Mouse (Mus musculus) lung, postnatal 0 days (tissue): ENCODE results near the gene Cyb5r1. TPM values are rescaled to one million over a fixed set of nuclear protein-coding genes. Genes with fewer than 3 reads are reported as not detected.
A peak's percentile ranks its signal among the peaks of the same experiment; 100 is the strongest.

ENCODE experiments used
- ATAC-seq: fragments of 200-750 bp; cut with Nextera tagmentation; 2 replicates; pipeline ENCODE4 v1.8.0; 2017; ENCODE audit warnings: moderate library complexity
- DNase-seq: peaks from one replicate; pipeline ENCODE4 v3.0.0-alpha.2; 2016; ENCODE audit warnings: low spot score
- H3K27ac ChIP-seq: fragments of 300-500 bp; sonication (generic); 2 replicates; pipeline ENCODE4 v1.5.1; 2014; ENCODE audit warnings: antibody characterized with exemption, mild to moderate bottlenecking, low read length, mixed read lengths
- H3K27me3 ChIP-seq: fragments of 300-500 bp; sonication (generic); replicated peaks from 2 replicates; pipeline ENCODE4 v1.6.1; 2014; ENCODE audit warnings: low read length, mixed read lengths; ENCODE audit not compliant: insufficient read depth
- H3K36me3 ChIP-seq: fragments of 300-500 bp; sonication (generic); 2 replicates; pipeline ENCODE4 v1.6.1; 2014; ENCODE audit warnings: low read length, mixed read lengths; ENCODE audit not compliant: insufficient read depth
- H3K4me1 ChIP-seq: fragments of 300-500 bp; sonication (generic); 2 replicates; pipeline ENCODE4 v1.6.1; 2014; ENCODE audit warnings: antibody characterized with exemption, low read depth, low read length, mixed read lengths; ENCODE audit not compliant: insufficient read depth
- H3K4me2 ChIP-seq: fragments of 300-500 bp; sonication (generic); replicated peaks from 2 replicates; pipeline ENCODE4 v1.6.1; 2014; ENCODE audit warnings: low read depth, mild to moderate bottlenecking, low read length, moderate library complexity, mixed read lengths
- H3K4me3 ChIP-seq: fragments of 300-500 bp; sonication (generic); 2 replicates; pipeline ENCODE4 v1.5.1; 2014; ENCODE audit warnings: low read depth, low read length
- H3K9ac ChIP-seq: fragments of 300-500 bp; sonication (generic); replicated peaks from 2 replicates; pipeline ENCODE4 v1.6.1; 2014; ENCODE audit warnings: low read depth, mild to moderate bottlenecking
- H3K9me3 ChIP-seq: fragments of 300-500 bp; sonication (generic); 2 replicates; pipeline ENCODE4 v1.6.1; 2016; ENCODE audit warnings: low read length, mixed read lengths
- CTCF ChIP-seq: IDR thresholded peaks from 2 replicates; pipeline ENCODE4 v1.5.1; 2016; ENCODE audit warnings: antibody characterized with exemption, mild to moderate bottlenecking
- EP300 ChIP-seq: IDR thresholded peaks from 2 replicates; pipeline ENCODE4 v1.6.1; 2016; ENCODE audit warnings: antibody characterized with exemption, mild to moderate bottlenecking, control low read depth
- WGBS: fragments of 180-500 bp; shearing (Covaris S2); extraction: QIAGEN DNeasy Blood & Tissue Kit; methylation state at CpG from one replicate; pipeline ENCODE4 v1.1.7; 2014; 5-methylcytosine and 5-hydroxymethylcytosine counted together
- polyA plus RNA-seq: library from polyadenylated mRNA; unstranded; fragments of >200 nt; fragmentation: Nextera tagmentation; extraction: Ambion mirVana; gene quantifications from 2 replicates; pipeline ENCODE4 v1.2.1, GENCODE M21; 2015

Cyb5r1 gene
- 15.3 and 22.2 TPM in 2 replicates for polyA plus RNA-seq

- Histone ChIP-seq H3K4me3 (peak within 1 kb of the TSS; percentile 70), H3K27ac (peak within 1 kb of the TSS; percentile 57), H3K4me2 (peak within 1 kb of the TSS; percentile 92), H3K27me3 (no peaks in the 10 kb centered on the region), H3K4me1 (peaks cover 5% of the 10 kb centered on the region), H3K9me3 (no peaks in the 10 kb centered on the region), H3K36me3 (no peaks in the 10 kb centered on the region), H3K9ac (peak within 1 kb of the TSS; percentile 62)
- WGBS, result 2% methylated on average over 39 of the region's 43 CpGs
- DNase-seq (peak; percentile 85), ATAC-seq (peak; percentile 97)
- no peak for TF ChIP-seq CTCF
- TF ChIP-seq EP300, result no peak
These were observed at the start of gene Cyb5r1 for GRCm38 (mm10) chr1:134405509-134406413. Gene Cyb5r1 (plus strand): TSS chr1:134405559.

GRCm38 (mm10) chr1:134357461-134357860, 47.9 kb upstream of the Cyb5r1 start:
- peaks cover 5% of the 10 kb centered on the region; the same call in 1 of the 2 replicates for H3K4me1 ChIP-seq
- ATAC-seq, result no peak

GRCm38 (mm10) chr1:134360656-134361055, 44.7 kb upstream of the Cyb5r1 start:
- TF ChIP-seq CTCF, result no peak
- no peak for TF ChIP-seq EP300
- H3K4me2 ChIP-seq, result peak overlapping the region; percentile 64; the same call in 1 of the 2 replicates

More at GRCm38 (mm10) chr1:134357461-134357860, 47.9 kb upstream of the Cyb5r1 start:
- Histone ChIP-seq H3K4me2 (no peak overlapping the region), H3K27me3 (no peaks in the 10 kb centered on the region), H3K36me3 (peaks cover 38% of the 10 kb centered on the region), H3K4me3 (no peak overlapping the region), H3K9ac (no peak overlapping the region), H3K9me3 (no peaks in the 10 kb centered on the region), H3K27ac (no peak overlapping the region)
- DNase-seq, result no peak
- 67% methylated on average over 4 of the region's 4 CpGs for WGBS
- TF ChIP-seq CTCF (no peak), EP300 (no peak)

GRCm38 (mm10) chr1:134361195-134361856, 44.0 kb upstream of the Cyb5r1 start:
- ATAC-seq, result peak; percentile 86
- DNase-seq, result peak; percentile 58
- no peak for TF ChIP-seq EP300
- TF ChIP-seq CTCF, result no peak
- peak overlapping the region; percentile 88 for H3K9ac ChIP-seq
- H3K27me3 ChIP-seq, result no peaks in the 10 kb centered on the region
- H3K4me3 ChIP-seq, result peak overlapping the region; percentile 85
- peaks cover 5% of the 10 kb centered on the region; the same call in 1 of the 2 replicates for H3K4me1 ChIP-seq
- H3K9me3 ChIP-seq, result no peaks in the 10 kb centered on the region
- peak overlapping the region; percentile 64 for H3K4me2 ChIP-seq
- under 1% methylated on average over 32 of the region's 44 CpGs for WGBS
- peak overlapping the region; percentile 88 for H3K27ac ChIP-seq
- peaks cover 17% of the 10 kb centered on the region for H3K36me3 ChIP-seq

More at GRCm38 (mm10) chr1:134360656-134361055, 44.7 kb upstream of the Cyb5r1 start:
- H3K36me3 ChIP-seq, result peaks cover 22% of the 10 kb centered on the region
- no peak overlapping the region for H3K9ac ChIP-seq
- no peak overlapping the region; the same call in 1 of the 2 replicates for H3K4me3 ChIP-seq
- WGBS, result 49% methylated on average over 7 of the region's 7 CpGs
- H3K27me3 ChIP-seq, result no peaks in the 10 kb centered on the region
- DNase-seq (no peak), ATAC-seq (no peak)
- no peaks in the 10 kb centered on the region for H3K9me3 ChIP-seq
- no peak overlapping the region; the same call in 1 of the 2 replicates for H3K27ac ChIP-seq
- peaks cover 5% of the 10 kb centered on the region; the same call in 1 of the 2 replicates for H3K4me1 ChIP-seq

- under 1% methylated on average over 38 of the region's 38 CpGs for WGBS
- peaks cover 16% of the 10 kb centered on the region; the same call in 1 of the 2 replicates for H3K36me3 ChIP-seq
- H3K27me3 ChIP-seq, result no peaks in the 10 kb centered on the region
- H3K27ac ChIP-seq, result peak within 1 kb of the TSS; percentile 88
- peak within 1 kb of the TSS; percentile 85 for H3K4me3 ChIP-seq
- TF ChIP-seq CTCF, result no peak
- TF ChIP-seq EP300, result no peak
- peaks cover 5% of the 10 kb centered on the region; the same call in 1 of the 2 replicates for H3K4me1 ChIP-seq
- DNase-seq (peak; percentile 97), ATAC-seq (peak; percentile 99)
- peak within 1 kb of the TSS; percentile 88 for H3K9ac ChIP-seq
- no peaks in the 10 kb centered on the region for H3K9me3 ChIP-seq
- peak within 1 kb of the TSS; percentile 64 for H3K4me2 ChIP-seq
These were observed 43.5 kb upstream of the Cyb5r1 start, which contains the start of gene Tmem183a for GRCm38 (mm10) chr1:134361857-134362212. Gene Tmem183a (minus strand): TSS chr1:134361979.

GRCm38 (mm10) chr1:134363194-134363593, 42.2 kb upstream of the Cyb5r1 start:
- peaks cover 10% of the 10 kb centered on the region; the same call in 1 of the 2 replicates for H3K36me3 ChIP-seq
- H3K27ac ChIP-seq, result no peak overlapping the region
- ATAC-seq (no peak), DNase-seq (no peak)
- H3K4me3 ChIP-seq, result no peak overlapping the region
- H3K27me3 ChIP-seq, result no peaks in the 10 kb centered on the region
- peaks cover 5% of the 10 kb centered on the region; the same call in 1 of the 2 replicates for H3K4me1 ChIP-seq
- H3K9me3 ChIP-seq, result no peaks in the 10 kb centered on the region
- TF ChIP-seq EP300 (no peak), CTCF (no peak)
- no peak overlapping the region for H3K9ac ChIP-seq
- no peak overlapping the region for H3K4me2 ChIP-seq
- 75% methylated on average over 4 of the region's 4 CpGs for WGBS
